Mouse (Mus musculus) embryo, embryonic 11.5 days (tissue): ENCODE data around the gene Ldah.
A peak's percentile ranks its signal among the peaks of the same experiment; 100 is the strongest.

Experiments used
- DNase-seq: peaks from one replicate; pipeline ENCODE4 v3.0.0-alpha.2; 2012; ENCODE audit warnings: low read depth, low spot score

Ldah gene

GRCm38 (mm10) chr12:8281225-8282017 lies 73.5 kb downstream of the Ldah start:
- DNase-seq: no peak

GRCm38 (mm10) chr12:8287970-8288369 lies 80.1 kb downstream of the Ldah start:
- no peak for DNase-seq

- DNase-seq: no peak
Measured at GRCm38 (mm10) chr12:8289099-8289498, 81.2 kb downstream of the Ldah start.

- DNase-seq: no peak
Measured at GRCm38 (mm10) chr12:8289499-8289898, 81.6 kb downstream of the Ldah start.

GRCm38 (mm10) chr12:8291157-8291853 lies 83.4 kb downstream of the Ldah start:
- no peak for DNase-seq

GRCm38 (mm10) chr12:8295307-8295913 lies 87.5 kb downstream of the Ldah start:
- no peak for DNase-seq

GRCm38 (mm10) chr12:8296154-8296553 lies 88.2 kb downstream of the Ldah start:
- DNase-seq: no peak

- no peak for DNase-seq
Measured at GRCm38 (mm10) chr12:8297586-8298214, 89.8 kb downstream of the Ldah start.

GRCm38 (mm10) chr12:8298361-8299142 lies 90.6 kb downstream of the Ldah start:
- no peak for DNase-seq

GRCm38 (mm10) chr12:8299143-8300110 lies 91.5 kb downstream of the Ldah start:
- no peak for DNase-seq

GRCm38 (mm10) chr12:8300111-8300480 lies 92.2 kb downstream of the Ldah start:
- no peak for DNase-seq

- no peak for DNase-seq
Measured at GRCm38 (mm10) chr12:8300521-8300920, 92.6 kb downstream of the Ldah start.

GRCm38 (mm10) chr12:8301011-8301814 lies 93.3 kb downstream of the Ldah start:
- DNase-seq: no peak

GRCm38 (mm10) chr12:8301841-8302431 lies 94.0 kb downstream of the Ldah start, which contains the start of gene Gdf7:
Gene Gdf7 (minus strand): TSS chr12:8301954.
- no peak for DNase-seq

GRCm38 (mm10) chr12:8305258-8305657 lies 97.4 kb downstream of the Ldah start:
- no peak for DNase-seq

GRCm38 (mm10) chr12:8306432-8306831 lies 98.5 kb downstream of the Ldah start:
- DNase-seq: peak; percentile 56

- DNase-seq: no peak
Measured at GRCm38 (mm10) chr12:8306910-8307309, 99.0 kb downstream of the Ldah start.

- DNase-seq: no peak
Measured at GRCm38 (mm10) chr12:8310992-8311391, 103.1 kb downstream of the Ldah start.

- DNase-seq: no peak
Measured at GRCm38 (mm10) chr12:8312266-8312665, 104.4 kb downstream of the Ldah start.
